Mouse (Mus musculus) stomach, postnatal 0 days (tissue): ENCODE measurements around the gene Gm10721.
"Not testable (repeated sequence)": the region's sequence is repeated elsewhere in the genome, so short reads cannot be mapped to it uniquely, and the experiment has no call there.

ENCODE experiments used
- CTCF ChIP-seq: IDR thresholded peaks from 2 replicates; pipeline ENCODE4 v1.5.1; 2016; ENCODE audit warnings: antibody characterized with exemption, low read depth, mild to moderate bottlenecking, moderate library complexity
- EP300 ChIP-seq: optimal IDR thresholded peaks from 2 replicates; pipeline ENCODE3; 2016; ENCODE audit warnings: antibody characterized with exemption

- not testable (repeated sequence) for TF ChIP-seq CTCF, EP300
Measured at GRCm38 (mm10) chr9:3026136-3026535, 13.2 kb downstream of the Gm10721 start.
